Mouse (Mus musculus): ENCODE data around the gene Col6a1. TPM values are rescaled to one million over a fixed set of nuclear protein-coding genes. Genes with fewer than 3 reads are reported as not detected.

Gene Col6a1
- total RNA-seq, 1 experiment: 4.9 TPM

DNA sequence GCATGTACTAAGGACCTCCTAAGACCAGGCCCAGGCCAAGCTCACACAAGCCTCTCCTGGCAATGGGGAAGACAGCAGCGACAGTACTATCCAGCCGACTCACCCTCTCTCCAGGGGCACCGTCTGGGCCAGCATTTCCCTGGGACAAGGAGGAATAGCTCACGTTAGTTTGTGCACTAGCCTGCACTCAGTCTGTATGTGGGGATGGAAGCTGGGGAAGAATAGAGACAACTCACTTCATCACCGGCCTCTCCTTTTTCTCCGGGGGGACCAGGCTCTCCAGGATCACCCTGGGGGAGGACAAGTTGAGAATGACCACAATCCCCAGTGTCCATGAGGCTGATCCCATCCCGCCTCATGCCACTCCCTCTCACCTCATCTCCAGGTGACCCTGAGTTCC, 8.9 kb downstream of the Col6a1 start:
- no peak for DNase-seq (ENCODE audit: low read depth, low spot score)
- Histone ChIP-seq H3K27ac (ENCODE audit: insufficient read depth, low read depth, low read length, poor library complexity, severe bottlenecking) (no peak overlapping the region), H3K9ac (ENCODE audit: insufficient read depth, low read depth, low read length, poor library complexity, severe bottlenecking) (no peak overlapping the region), H3K4me3 (ENCODE audit: insufficient read depth in 1 of 2, low read depth in 1 of 2, low read length in 2 of 2, poor library complexity in 1 of 2, severe bottlenecking in 1 of 2) (no peak overlapping the region), H3K9me3 (ENCODE audit: control insufficient read depth, insufficient read depth, low read depth, low read length) (no peaks in the 10 kb centered on the region), H3K36me3 (ENCODE audit: control insufficient read depth, insufficient read depth, low read length, poor library complexity, severe bottlenecking) (no peaks in the 10 kb centered on the region), H3K4me1 (ENCODE audit: control insufficient read depth in 2 of 2, insufficient read depth in 2 of 2, low read length in 2 of 2, poor library complexity in 1 of 2) (peaks cover 0 to 3% of the 10 kb centered on the region in 2 experiments; a peak in 1 of 4 replicates)
- in situ Hi-C loops (cut with MboI; ENCODE audit: low sequenced_read_pairs in 2 of 2, unreplicated experiment in 2 of 2): no loop called here
- TF ChIP-seq ZC3H11A (IDR thresholded peaks at IDR 0.05; ENCODE audit: borderline replicate concordance, low read depth, low read length) (no peak), HCFC1 (IDR thresholded peaks at IDR 0.05; ENCODE audit: borderline replicate concordance, insufficient read depth, low read length) (no peak), MAFK (IDR thresholded peaks at IDR 0.05; ENCODE audit: insufficient read depth, low read depth, low read length) (no peak), CHD2 (IDR thresholded peaks at IDR 0.05; ENCODE audit: low read depth, low read length) (no peak), ZNF384 (IDR thresholded peaks at IDR 0.05; ENCODE audit: low read depth, low read length) (no peak)

GRCm38 (mm10) chr10:76714303-76714702, 11.7 kb downstream of the Col6a1 start:
- no peak for TF ChIP-seq CHD2 (IDR thresholded peaks at IDR 0.05; ENCODE audit: low read depth, low read length)
- no peak overlapping the region for H3K4me3 ChIP-seq (ENCODE audit: insufficient read depth in 1 of 2, low read depth in 1 of 2, low read length in 2 of 2, poor library complexity in 1 of 2, severe bottlenecking in 1 of 2)
- H3K27ac ChIP-seq (ENCODE audit: insufficient read depth, low read depth, low read length, poor library complexity, severe bottlenecking): no peak overlapping the region
- H3K36me3 ChIP-seq (ENCODE audit: control insufficient read depth, insufficient read depth, low read length, poor library complexity, severe bottlenecking): no peaks in the 10 kb centered on the region; the same call in 1 of the 2 replicates
- H3K9ac ChIP-seq (ENCODE audit: insufficient read depth, low read depth, low read length, poor library complexity, severe bottlenecking): no peak overlapping the region
- in situ Hi-C loops (cut with MboI; ENCODE audit: low sequenced_read_pairs in 2 of 2, unreplicated experiment in 2 of 2): no loop called here
- H3K4me1 ChIP-seq (ENCODE audit: control insufficient read depth in 2 of 2, insufficient read depth in 2 of 2, low read length in 2 of 2, poor library complexity in 1 of 2): peaks cover 0 to 3% of the 10 kb centered on the region in 2 experiments; a peak in 1 of 4 replicates
- H3K9me3 ChIP-seq (ENCODE audit: control insufficient read depth, insufficient read depth, low read depth, low read length): no peaks in the 10 kb centered on the region
- DNase-seq (ENCODE audit: low read depth, low spot score): no peak

DNA sequence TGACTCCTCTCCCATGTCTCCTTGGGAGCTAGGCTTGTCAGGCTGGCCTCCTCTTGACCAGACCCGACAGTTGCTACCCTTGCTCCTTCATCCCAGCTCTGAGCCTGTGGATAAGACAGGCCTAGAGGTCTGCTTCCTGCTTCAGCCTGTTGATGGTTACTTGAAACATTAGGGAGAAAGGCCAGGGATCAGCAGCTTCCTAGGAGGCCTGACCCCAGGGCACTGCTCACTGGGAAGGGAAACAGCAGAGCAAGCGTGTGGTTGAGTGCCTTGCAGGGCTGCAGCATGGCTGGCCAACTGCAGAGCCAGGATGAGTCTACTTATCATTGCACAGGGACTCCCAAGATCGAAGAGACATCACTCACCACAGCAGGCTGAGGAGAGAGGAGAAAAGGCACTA, 13.5 kb downstream of the Col6a1 start:
- Histone ChIP-seq H3K36me3 (ENCODE audit: control insufficient read depth, insufficient read depth, low read length, poor library complexity, severe bottlenecking) (no peaks in the 10 kb centered on the region; the same call in 1 of the 2 replicates), H3K27ac (ENCODE audit: insufficient read depth, low read depth, low read length, poor library complexity, severe bottlenecking) (no peak overlapping the region)

DNA sequence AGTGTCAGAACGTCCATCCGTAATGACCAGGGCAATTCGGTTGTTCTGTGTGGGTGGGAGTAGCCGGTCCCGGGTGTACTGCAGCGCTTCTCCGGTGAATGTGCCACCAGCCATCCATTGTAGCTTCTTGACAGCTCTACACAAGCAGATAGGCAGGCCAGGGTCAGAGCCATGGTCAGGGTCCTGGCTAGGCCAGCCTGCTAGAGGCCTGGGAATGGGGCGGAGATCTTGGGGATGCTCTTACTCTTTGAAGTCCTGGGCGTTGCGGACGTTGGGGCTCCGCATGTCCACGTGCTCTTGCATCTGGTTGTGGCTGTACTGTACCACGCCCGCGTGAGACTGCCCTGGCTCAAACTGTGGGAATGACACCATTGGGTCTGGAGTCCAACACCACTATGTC, 14.6 kb downstream of the Col6a1 start:
- Histone ChIP-seq H3K9ac (ENCODE audit: insufficient read depth, low read depth, low read length, poor library complexity, severe bottlenecking) (no peak overlapping the region), H3K36me3 (ENCODE audit: control insufficient read depth, insufficient read depth, low read length, poor library complexity, severe bottlenecking) (no peaks in the 10 kb centered on the region; the same call in 1 of the 2 replicates), H3K4me3 (ENCODE audit: insufficient read depth in 1 of 2, low read depth in 1 of 2, low read length in 2 of 2, poor library complexity in 1 of 2, severe bottlenecking in 1 of 2) (no peak overlapping the region), H3K9me3 (ENCODE audit: control insufficient read depth, insufficient read depth, low read depth, low read length) (no peaks in the 10 kb centered on the region), H3K4me1 (ENCODE audit: control insufficient read depth in 2 of 2, insufficient read depth in 2 of 2, low read length in 2 of 2, poor library complexity in 1 of 2) (no peaks in the 10 kb centered on the region), H3K27ac (ENCODE audit: insufficient read depth, low read depth, low read length, poor library complexity, severe bottlenecking) (no peak overlapping the region)
- in situ Hi-C loops (cut with MboI; ENCODE audit: low sequenced_read_pairs in 2 of 2, unreplicated experiment in 2 of 2): no loop called here
- DNase-seq (ENCODE audit: low read depth, low spot score): no peak
- TF ChIP-seq HCFC1 (IDR thresholded peaks at IDR 0.05; ENCODE audit: borderline replicate concordance, insufficient read depth, low read length): no peak

More for the DNA sequence above, 13.5 kb downstream of the Col6a1 start:
- DNase-seq (ENCODE audit: low read depth, low spot score): no peak
- Histone ChIP-seq H3K9me3 (ENCODE audit: control insufficient read depth, insufficient read depth, low read depth, low read length) (no peaks in the 10 kb centered on the region), H3K9ac (ENCODE audit: insufficient read depth, low read depth, low read length, poor library complexity, severe bottlenecking) (no peak overlapping the region), H3K4me3 (ENCODE audit: insufficient read depth in 1 of 2, low read depth in 1 of 2, low read length in 2 of 2, poor library complexity in 1 of 2, severe bottlenecking in 1 of 2) (no peak overlapping the region), H3K4me1 (ENCODE audit: control insufficient read depth in 2 of 2, insufficient read depth in 2 of 2, low read length in 2 of 2, poor library complexity in 1 of 2) (no peaks in the 10 kb centered on the region)
- in situ Hi-C loops (cut with MboI; ENCODE audit: low sequenced_read_pairs in 2 of 2, unreplicated experiment in 2 of 2): no loop called here
- no peak for TF ChIP-seq ZC3H11A (IDR thresholded peaks at IDR 0.05; ENCODE audit: borderline replicate concordance, low read depth, low read length)
- TF ChIP-seq CHD2 (IDR thresholded peaks at IDR 0.05; ENCODE audit: low read depth, low read length): no peak
- TF ChIP-seq MAFK (IDR thresholded peaks at IDR 0.05; ENCODE audit: insufficient read depth, low read depth, low read length): no peak
- TF ChIP-seq ZNF384 (IDR thresholded peaks at IDR 0.05; ENCODE audit: low read depth, low read length): no peak
- TF ChIP-seq HCFC1 (IDR thresholded peaks at IDR 0.05; ENCODE audit: borderline replicate concordance, insufficient read depth, low read length): no peak

DNA sequence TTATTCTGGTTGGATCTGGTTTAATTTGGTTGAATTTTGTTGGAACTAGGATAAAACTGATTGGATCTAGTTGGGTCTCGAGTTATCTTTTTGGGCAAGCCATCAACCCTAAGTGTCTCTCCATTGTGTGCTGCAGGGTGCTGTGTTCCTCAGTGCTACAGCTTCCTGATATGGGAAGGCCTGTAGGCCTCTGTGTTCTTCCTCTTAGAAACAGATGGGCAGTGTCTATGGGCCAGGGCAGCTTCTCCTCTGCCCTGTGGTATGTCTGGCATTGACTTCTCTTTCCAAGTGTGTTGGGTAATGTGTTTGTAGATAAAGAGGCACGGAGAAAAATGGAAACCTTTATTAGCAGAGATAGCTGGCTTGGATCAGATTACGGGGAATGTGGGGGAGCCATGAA, 17.5 kb downstream of the Col6a1 start:
- Histone ChIP-seq H3K4me1 (ENCODE audit: control insufficient read depth in 2 of 2, insufficient read depth in 2 of 2, low read length in 2 of 2, poor library complexity in 1 of 2) (no peaks in the 10 kb centered on the region), H3K36me3 (ENCODE audit: control insufficient read depth, insufficient read depth, low read length, poor library complexity, severe bottlenecking) (no peaks in the 10 kb centered on the region; the same call in 1 of the 2 replicates), H3K9ac (ENCODE audit: insufficient read depth, low read depth, low read length, poor library complexity, severe bottlenecking) (no peak overlapping the region), H3K4me3 (ENCODE audit: insufficient read depth in 1 of 2, low read depth in 1 of 2, low read length in 2 of 2, poor library complexity in 1 of 2, severe bottlenecking in 1 of 2) (no peak overlapping the region), H3K9me3 (ENCODE audit: control insufficient read depth, insufficient read depth, low read depth, low read length) (no peaks in the 10 kb centered on the region), H3K27ac (ENCODE audit: insufficient read depth, low read depth, low read length, poor library complexity, severe bottlenecking) (no peak overlapping the region)
- in situ Hi-C loops (cut with MboI; ENCODE audit: low sequenced_read_pairs in 2 of 2, unreplicated experiment in 2 of 2): no loop called here
- no peak for DNase-seq (ENCODE audit: low read depth, low spot score)
- TF ChIP-seq CHD2 (IDR thresholded peaks at IDR 0.05; ENCODE audit: low read depth, low read length): no peak
